Mouse (Mus musculus) midbrain, postnatal 0 days (tissue): ENCODE data around the gene Robo2. TPM values are rescaled to one million over a fixed set of nuclear protein-coding genes. Genes with fewer than 3 reads are reported as not detected.
A peak's percentile ranks its signal among the peaks of the same experiment; 100 is the strongest.
"Not testable (repeated sequence)": the region's sequence is repeated elsewhere in the genome, so short reads cannot be mapped to it uniquely, and the experiment has no call there.

ENCODE experiments used
- ATAC-seq: fragments of 200-750 bp; cut with Nextera tagmentation; 2 replicates; pipeline ENCODE4 v1.8.0; 2017; ENCODE audit warnings: moderate number of reproducible peaks, mild to moderate bottlenecking, moderate TSS enrichment, moderate library complexity; ENCODE audit not compliant: low FRiP score
- DNase-seq: peaks from one replicate; pipeline ENCODE4 v3.0.0-alpha.2; 2015; ENCODE audit warnings: low spot score
- H3K27ac ChIP-seq: fragments of 300-500 bp; sonication (generic); 2 replicates; pipeline ENCODE4 v1.5.1; 2014; ENCODE audit warnings: low read depth, mild to moderate bottlenecking, low read length, mixed read lengths
- H3K27me3 ChIP-seq: fragments of 300-500 bp; sonication (generic); 2 replicates; pipeline ENCODE4 v1.6.1; 2014; ENCODE audit warnings: low read length, control low read depth, mixed read lengths; ENCODE audit not compliant: insufficient read depth
- H3K36me3 ChIP-seq: fragments of 300-500 bp; sonication (generic); 2 replicates; pipeline ENCODE4 v1.6.1; 2014; ENCODE audit warnings: low read length, control low read depth, mixed read lengths; ENCODE audit not compliant: insufficient read depth
- H3K4me1 ChIP-seq: fragments of 300-500 bp; sonication (generic); 2 replicates; pipeline ENCODE4 v1.6.1; 2014; ENCODE audit warnings: mild to moderate bottlenecking, control low read depth, antibody characterized with exemption, low read length, mixed read lengths; ENCODE audit not compliant: insufficient read depth
- H3K4me2 ChIP-seq: fragments of 300-500 bp; sonication (generic); 2 replicates; pipeline ENCODE4 v1.6.1; 2014; ENCODE audit warnings: low read depth, mild to moderate bottlenecking, low read length, mixed read lengths; ENCODE audit not compliant: poor library complexity, severe bottlenecking
- H3K4me3 ChIP-seq: fragments of 300-500 bp; sonication (generic); 2 replicates; pipeline ENCODE4 v1.5.1; 2014; ENCODE audit warnings: low read depth, mild to moderate bottlenecking, low read length, moderate library complexity
- H3K9ac ChIP-seq: fragments of 300-500 bp; sonication (generic); replicated peaks from 2 replicates; pipeline ENCODE4 v1.6.1; 2014; ENCODE audit warnings: mild to moderate bottlenecking, low read length, moderate library complexity, mixed read lengths; ENCODE audit not compliant: poor library complexity, severe bottlenecking
- H3K9me3 ChIP-seq: fragments of 300-500 bp; sonication (generic); 2 replicates; pipeline ENCODE4 v1.6.1; 2016; ENCODE audit warnings: low read length, control low read depth
- CTCF ChIP-seq: IDR thresholded peaks from 2 replicates; pipeline ENCODE4 v1.5.1; 2016; ENCODE audit warnings: antibody characterized with exemption, mild to moderate bottlenecking
- WGBS: fragments of 180-500 bp; shearing (Covaris S2); extraction: QIAGEN DNeasy Blood & Tissue Kit; methylation state at CpG from one replicate; pipeline ENCODE4 v1.1.7; 2014; 5-methylcytosine and 5-hydroxymethylcytosine counted together
- polyA plus RNA-seq: library from polyadenylated mRNA; unstranded; fragments of >200 nt; fragmentation: Nextera tagmentation; extraction: Ambion mirVana; gene quantifications from 2 replicates; pipeline ENCODE4 v1.2.1, GENCODE M21; 2015
- total RNA-seq: library from RNA; depleted of rRNA; stranded (reverse); fragments of >200 nt; gene quantifications from 2 replicates; pipeline ENCODE4 v1.2.3, GENCODE M21; 2014

Robo2 gene
- total and polyA plus RNA-seq, 2 experiments from 2014 or later = 49.8 to 134 TPM

DNA sequence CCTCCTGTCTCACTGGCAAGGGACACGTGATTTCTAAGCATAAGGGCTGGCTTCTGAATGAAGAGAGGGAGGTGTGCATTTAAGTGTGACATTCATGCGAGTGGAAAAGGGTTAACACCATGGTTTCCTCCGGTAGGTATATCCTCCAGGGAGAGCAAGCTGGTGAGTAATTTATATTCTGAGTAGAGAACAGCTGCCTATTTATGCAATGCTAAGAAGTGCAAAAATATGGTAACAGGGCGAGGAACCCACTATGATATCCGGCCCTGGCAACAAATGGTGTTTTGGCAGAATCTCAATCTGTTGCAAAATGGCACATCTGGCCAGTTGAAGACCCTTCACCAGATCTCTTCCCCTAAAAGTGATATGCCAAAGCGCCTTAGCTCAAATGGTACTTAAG lies 362.6 kb downstream of the Robo2 start:
- WGBS = 58% methylated on average over 6 of the region's 6 CpGs
- Histone ChIP-seq H3K36me3 (no peaks in the 10 kb centered on the region), H3K9me3 (no peaks in the 10 kb centered on the region), H3K27ac (no peak overlapping the region), H3K4me2 (no peak overlapping the region), H3K27me3 (no peaks in the 10 kb centered on the region), H3K4me1 (no peaks in the 10 kb centered on the region), H3K9ac (no peak overlapping the region), H3K4me3 (no peak overlapping the region)
- TF ChIP-seq CTCF = no peak
- ATAC-seq = no peak
- no peak for DNase-seq

DNA sequence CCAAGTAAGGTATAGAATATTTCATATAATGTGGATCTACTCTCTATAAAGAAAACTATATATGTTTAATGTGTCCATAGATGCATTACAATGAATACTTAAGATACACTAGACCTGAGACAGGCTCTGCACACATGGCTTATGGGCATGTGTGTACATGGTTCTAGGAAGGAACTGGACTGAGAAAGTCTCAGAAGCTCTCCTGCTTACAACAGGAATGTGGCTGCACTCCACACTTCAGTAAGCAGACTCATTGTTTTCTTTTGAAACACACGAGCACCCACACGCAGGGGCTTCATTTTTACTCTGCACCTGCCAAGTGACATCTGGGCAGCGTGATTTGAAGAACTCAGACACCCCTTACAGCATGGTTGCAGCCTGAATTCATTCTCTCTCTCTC lies 364.4 kb downstream of the Robo2 start:
- 32% methylated on average over 3 of the region's 3 CpGs for WGBS
- H3K36me3 ChIP-seq = no peaks in the 10 kb centered on the region
- no peaks in the 10 kb centered on the region for H3K4me1 ChIP-seq
- no peaks in the 10 kb centered on the region for H3K27me3 ChIP-seq
- TF ChIP-seq CTCF = no peak
- no peak overlapping the region for H3K9ac ChIP-seq
- no peak overlapping the region for H3K4me3 ChIP-seq
- DNase-seq = no peak
- no peaks in the 10 kb centered on the region for H3K9me3 ChIP-seq
- no peak overlapping the region for H3K4me2 ChIP-seq
- ATAC-seq = no peak
- no peak overlapping the region for H3K27ac ChIP-seq

DNA sequence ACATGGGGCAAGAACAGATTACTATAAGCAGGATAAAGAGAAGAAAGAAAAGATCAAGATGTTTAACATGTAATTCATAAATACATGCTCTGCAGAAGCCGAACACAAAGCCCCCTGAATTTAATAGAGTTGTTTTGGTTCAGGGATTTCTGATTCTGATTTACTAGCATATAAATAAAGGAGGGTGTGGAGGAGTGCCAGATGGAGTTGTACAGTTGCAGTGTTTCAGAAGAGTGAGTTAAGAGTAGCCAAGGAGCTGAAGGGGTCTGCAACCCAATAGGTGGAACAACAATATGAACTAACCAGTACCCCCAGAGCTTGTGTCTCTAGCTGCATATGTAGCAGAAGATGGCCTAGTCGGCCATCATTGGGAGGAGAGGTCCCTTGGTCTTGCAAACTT lies 370.8 kb downstream of the Robo2 start:
- not testable (repeated sequence) for H3K4me1 ChIP-seq, H3K27ac ChIP-seq, ATAC-seq, H3K27me3 ChIP-seq, H3K4me2 ChIP-seq, DNase-seq, H3K36me3 ChIP-seq, H3K9me3 ChIP-seq, H3K9ac ChIP-seq, H3K4me3 ChIP-seq
- WGBS = 54% methylated on average over 1 of the region's 2 CpGs

DNA sequence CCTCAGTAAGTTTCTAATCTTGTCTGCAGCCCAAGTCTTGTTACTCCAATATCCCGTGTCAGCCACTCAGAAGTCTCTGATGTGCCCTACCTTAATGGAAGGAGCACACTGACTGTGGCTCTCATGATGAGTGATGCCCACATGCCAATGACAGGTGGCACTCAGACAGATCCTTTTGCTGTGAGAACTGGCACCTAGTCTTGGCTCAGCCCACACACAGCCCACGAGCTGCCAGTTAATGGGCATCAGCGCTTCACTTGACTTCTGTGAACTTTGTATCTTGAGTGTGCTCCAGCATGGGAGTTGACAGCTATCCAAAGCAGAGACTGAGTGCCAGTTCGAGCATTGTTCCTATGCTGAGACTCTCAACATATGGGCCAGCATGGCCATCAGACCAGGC lies 383.8 kb downstream of the Robo2 start:
- H3K9me3 ChIP-seq = no peaks in the 10 kb centered on the region

DNA sequence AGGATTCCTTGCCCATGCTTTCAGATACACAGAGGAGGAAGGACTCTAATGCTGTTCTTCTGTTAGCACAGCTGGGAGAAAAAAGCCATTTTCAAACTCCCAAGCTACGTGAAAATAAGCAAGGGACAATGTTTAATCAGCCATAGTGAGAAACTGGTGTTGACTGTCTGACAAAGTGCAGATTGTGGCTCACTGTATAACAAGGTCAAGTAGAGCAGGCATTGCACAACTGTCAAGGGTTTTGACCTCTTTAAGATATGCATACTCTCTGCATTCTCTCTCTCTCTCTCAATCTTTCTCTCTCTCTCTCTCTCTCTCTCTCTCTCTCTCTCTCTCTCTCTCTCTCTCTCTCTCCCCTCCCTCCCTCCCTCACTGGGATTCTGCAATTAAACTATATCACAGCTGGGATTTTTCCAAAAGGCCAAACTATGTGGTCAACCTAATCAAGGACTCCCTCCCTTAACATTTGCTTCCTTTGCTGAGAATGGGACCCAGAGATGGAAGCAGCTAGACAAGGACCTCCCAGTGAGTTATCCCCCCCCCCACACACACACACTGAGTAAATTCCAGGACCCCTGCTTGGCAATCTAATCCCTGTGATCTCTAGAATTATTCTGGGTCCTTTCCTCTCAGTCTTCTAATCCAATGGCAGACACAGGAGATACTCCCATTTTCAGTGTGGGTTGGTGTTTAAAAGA lies 389.2 kb downstream of the Robo2 start:
- DNase-seq (no peak), ATAC-seq (no peak)
- Histone ChIP-seq H3K9ac (no peak overlapping the region), H3K9me3 (no peaks in the 10 kb centered on the region), H3K4me1 (no peaks in the 10 kb centered on the region), H3K4me3 (no peak overlapping the region), H3K36me3 (no peaks in the 10 kb centered on the region), H3K27ac (no peak overlapping the region), H3K4me2 (no peak overlapping the region), H3K27me3 (no peaks in the 10 kb centered on the region)
- no peak for TF ChIP-seq CTCF
- 70% methylated on average over 1 of the region's 1 CpGs for WGBS

More for the DNA sequence above, 383.8 kb downstream of the Robo2 start:
- no peak overlapping the region for H3K4me2 ChIP-seq
- H3K4me1 ChIP-seq = no peaks in the 10 kb centered on the region
- no peak overlapping the region for H3K27ac ChIP-seq
- DNase-seq (peak; percentile 60), ATAC-seq (no peak)
- no peak for TF ChIP-seq CTCF
- H3K4me3 ChIP-seq = no peak overlapping the region
- H3K36me3 ChIP-seq = no peaks in the 10 kb centered on the region
- no peaks in the 10 kb centered on the region for H3K27me3 ChIP-seq
- no peak overlapping the region for H3K9ac ChIP-seq
- 80% methylated on average over 4 of the region's 4 CpGs for WGBS

DNA sequence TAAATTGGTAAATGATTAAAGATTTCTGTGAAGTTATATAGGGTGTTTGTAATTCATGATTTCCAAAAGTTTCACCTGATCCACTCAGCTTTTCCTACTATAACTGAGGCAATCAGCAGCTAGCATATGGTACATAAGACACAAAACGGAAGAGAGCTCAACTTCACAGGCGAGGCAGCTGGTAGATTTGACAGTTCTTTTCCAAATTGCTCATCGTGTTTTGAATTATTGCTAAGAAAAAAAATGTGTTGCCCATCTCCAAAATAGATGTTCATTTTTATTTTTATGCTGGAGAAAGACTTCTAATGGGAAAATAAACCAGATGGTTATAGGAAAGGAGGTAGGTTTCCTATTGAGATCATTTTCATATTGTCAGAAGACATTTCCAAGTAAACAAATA lies 405.9 kb downstream of the Robo2 start:
- TF ChIP-seq CTCF = no peak
- Histone ChIP-seq H3K27ac (no peak overlapping the region), H3K36me3 (no peaks in the 10 kb centered on the region), H3K4me3 (no peak overlapping the region), H3K4me1 (no peaks in the 10 kb centered on the region), H3K9ac (no peak overlapping the region), H3K9me3 (no peaks in the 10 kb centered on the region), H3K4me2 (no peak overlapping the region), H3K27me3 (no peaks in the 10 kb centered on the region)
- ATAC-seq = no peak
- 80% methylated on average over 3 of the region's 3 CpGs for WGBS
- DNase-seq = no peak
